In genomic region chr13:59015360-59015759, GRCm38 (mm10) we compare ENCODE assay signal across 19 mouse cellular contexts.
DNase-seq lines count a peak whose midpoint lies in the region; ATAC-seq and TF ChIP-seq lines count a peak whose summit lies in the region.
"Had no signal": no experiment of that assay in that cellular context is flagged by ENCODE, and none has a peak within 500 bp of the region (broad histone marks: within the 10 kb centered on the region; RNA-seq: fewer than 3 reads in every experiment).

No protein-coding gene starts in this region.

- no peaks in the 10 kb centered on the region for H3K27me3 ChIP-seq in kidney, postnatal 0 days (ENCODE audit: insufficient read depth, low read length)
- H3K27me3 ChIP-seq in kidney, embryonic 16.5 days (ENCODE audit: insufficient read depth, low read length) = no peaks in the 10 kb centered on the region
- no peaks in the 10 kb centered on the region for H3K27me3 ChIP-seq in Patski
- H3K27me3 ChIP-seq: CH12.LX had no signal

- 22% methylated on average over 1 of the region's 1 CpGs for WGBS in kidney, postnatal 0 days
- WGBS in kidney, embryonic 16.5 days = 29% methylated on average over 1 of the region's 1 CpGs

- H3K4me2 ChIP-seq in kidney, postnatal 0 days (ENCODE audit: low read length) = no peak overlapping the region
- H3K4me2 ChIP-seq in kidney, embryonic 16.5 days (replicated peaks; ENCODE audit: low read depth, low read length) = no peak overlapping the region

- no peaks in the 10 kb centered on the region for H3K9me3 ChIP-seq in kidney, postnatal 0 days (replicated peaks; ENCODE audit: low read length)
- no peaks in the 10 kb centered on the region for H3K9me3 ChIP-seq in kidney, embryonic 16.5 days (ENCODE audit: low read length)

- CTCF ChIA-PET in Patski (lab: Charles Lee) = interaction anchor here (1.0 to 1.2 kb wide), 3 partner anchors 10 to 13 kb away, joined by 3 read pairs; no protein-coding TSS in a partner anchor

- H3K4me1 ChIP-seq in kidney, postnatal 0 days (replicated peaks; ENCODE audit: insufficient read depth, low read length) = peaks cover 13% of the 10 kb centered on the region
- peaks cover 18% of the 10 kb centered on the region for H3K4me1 ChIP-seq in kidney, embryonic 16.5 days (ENCODE audit: insufficient read depth, low read length)

- no peak overlapping the region for H3K27ac ChIP-seq in kidney, postnatal 0 days
- no peak overlapping the region for H3K27ac ChIP-seq in kidney, embryonic 16.5 days (ENCODE audit: low read length)

- in situ Hi-C loops in Patski (cut with MboI; ENCODE audit: low pct_unique_long_range_greater_than_20kb) = no loop called here

- no peaks in the 10 kb centered on the region for H3K36me3 ChIP-seq in kidney, postnatal 0 days (ENCODE audit: insufficient read depth, low read length)
- no peaks in the 10 kb centered on the region for H3K36me3 ChIP-seq in kidney, embryonic 16.5 days (ENCODE audit: insufficient read depth, low read length)
- H3K36me3 ChIP-seq: G1E had no signal

- no peak overlapping the region for H3K4me3 ChIP-seq in kidney, postnatal 0 days (replicated peaks; ENCODE audit: low read depth, low read length)
- no peak overlapping the region for H3K4me3 ChIP-seq in kidney, embryonic 16.5 days (ENCODE audit: low read length)

- POLR2A ChIA-PET in Patski (lab: Charles Lee) = interaction anchor here (1.1 kb wide), 1 partner anchor 39 kb away, joined by 5 read pairs; no protein-coding TSS in a partner anchor

- TF ChIP-seq CTCF in kidney, postnatal 0 days (IDR thresholded peaks at IDR 0.05; ENCODE audit: low read depth) = no peak
- TF ChIP-seq CTCF in Patski (IDR thresholded peaks at IDR 0.05) = no peak

- peak; percentile 26 for DNase-seq in kidney, postnatal 0 days (ENCODE audit: low spot score)
- peak; percentile 71 for DNase-seq in Patski (ENCODE audit: low read depth, low spot score)
- no peak for DNase-seq in cerebellum, adult 8-10 months
- DNase-seq: adrenal gland, adult 2 months; adrenal gland, adult 8-10 months; adrenal gland, postnatal 10 days; adrenal gland, postnatal 14 days; adrenal gland, postnatal 25 days; adrenal gland, postnatal 36 days; B cell, adult 2 months; cerebellum, adult 11 months; cerebellum, adult 11-12 months; cerebellum, adult 18-20 months; cerebellum, adult 2 months had no signal

- no peak for ATAC-seq in kidney, postnatal 0 days (replicated peaks; ENCODE audit: low FRiP score, low read depth)
- no peak for ATAC-seq in kidney, embryonic 16.5 days (ENCODE audit: low FRiP score, low TSS enrichment)
- peak; percentile 96 for ATAC-seq in Patski
- ATAC-seq: activated CD4-positive, CD25-positive, alpha-beta regulatory T cell, adult 4 months; CD4-positive, CD25-positive, alpha-beta regulatory T cell, adult 4 months had no signal

- H3K9ac ChIP-seq in kidney, postnatal 0 days (ENCODE audit: low read depth, low read length) = no peak overlapping the region
- H3K9ac ChIP-seq in kidney, embryonic 16.5 days (replicated peaks; ENCODE audit: low read length) = no peak overlapping the region
